Mouse (Mus musculus): ENCODE data around the gene Agap1.

Gene Agap1

GRCm38 (mm10) chr1:89849151-89849860, 394.7 kb downstream of the Agap1 start:
- no peak for DNase-seq (ENCODE audit: low spot score in 2 of 2)

- peak in 1 of 2 experiments; percentile 59 for DNase-seq (ENCODE audit: low spot score in 2 of 2)
Measured at GRCm38 (mm10) chr1:89849861-89850230, 395.2 kb downstream of the Agap1 start.

- no peak for DNase-seq (ENCODE audit: low spot score in 2 of 2)
Measured at GRCm38 (mm10) chr1:89850681-89851414, 396.2 kb downstream of the Agap1 start.

- peak in 1 of 2 experiments; percentile 42 for DNase-seq (ENCODE audit: low spot score in 2 of 2)
Measured at GRCm38 (mm10) chr1:89859182-89859581, 404.6 kb downstream of the Agap1 start.

GRCm38 (mm10) chr1:89860017-89860730, 405.6 kb downstream of the Agap1 start:
- DNase-seq (ENCODE audit: low spot score in 2 of 2) = no peak

- DNase-seq (ENCODE audit: low spot score in 2 of 2) = no peak
Measured at GRCm38 (mm10) chr1:89865787-89866186, 411.2 kb downstream of the Agap1 start.

GRCm38 (mm10) chr1:89867847-89868246, 413.2 kb downstream of the Agap1 start:
- DNase-seq (ENCODE audit: low spot score in 2 of 2) = no peak

- no peak for DNase-seq (ENCODE audit: low spot score in 2 of 2)
Measured at GRCm38 (mm10) chr1:89870134-89870905, 415.7 kb downstream of the Agap1 start.

- DNase-seq (ENCODE audit: low spot score in 2 of 2) = no peak
Measured at GRCm38 (mm10) chr1:89870906-89871211, 416.3 kb downstream of the Agap1 start.

GRCm38 (mm10) chr1:89876346-89877072, 421.9 kb downstream of the Agap1 start:
- DNase-seq (ENCODE audit: low spot score in 2 of 2) = no peak

GRCm38 (mm10) chr1:89878496-89878895, 423.9 kb downstream of the Agap1 start:
- no peak for DNase-seq (ENCODE audit: low spot score in 2 of 2)

GRCm38 (mm10) chr1:89880193-89880592, 425.6 kb downstream of the Agap1 start:
- no peak for DNase-seq (ENCODE audit: low spot score in 2 of 2)

- DNase-seq (ENCODE audit: low spot score in 2 of 2) = no peak
Measured at GRCm38 (mm10) chr1:89880834-89881233, 426.2 kb downstream of the Agap1 start.

GRCm38 (mm10) chr1:89884335-89884734, 429.7 kb downstream of the Agap1 start:
- DNase-seq (ENCODE audit: low spot score in 2 of 2) = no peak

- no peak for DNase-seq (ENCODE audit: low spot score in 2 of 2)
Measured at GRCm38 (mm10) chr1:89885696-89886095, 431.1 kb downstream of the Agap1 start.

GRCm38 (mm10) chr1:89891400-89891799, 436.8 kb downstream of the Agap1 start:
- DNase-seq (ENCODE audit: low spot score in 2 of 2) = no peak

GRCm38 (mm10) chr1:89892281-89892680, 437.7 kb downstream of the Agap1 start:
- DNase-seq (ENCODE audit: low spot score in 2 of 2) = no peak

GRCm38 (mm10) chr1:89895801-89896200, 441.2 kb downstream of the Agap1 start:
- no peak for DNase-seq (ENCODE audit: low spot score in 2 of 2)

- no peak for DNase-seq (ENCODE audit: low spot score in 2 of 2)
Measured at GRCm38 (mm10) chr1:89899036-89899435, 444.4 kb downstream of the Agap1 start.

GRCm38 (mm10) chr1:89899761-89900445, 445.3 kb downstream of the Agap1 start:
- no peak for DNase-seq (ENCODE audit: low spot score in 2 of 2)

GRCm38 (mm10) chr1:89901381-89901780, 446.8 kb downstream of the Agap1 start:
- DNase-seq (ENCODE audit: low spot score in 2 of 2) = no peak

Measured in left cerebral cortex, adult 9 months (tissue).